Mouse (Mus musculus): ENCODE measurements around the gene Slc16a1. TPM values are rescaled to one million over a fixed set of nuclear protein-coding genes. Genes with fewer than 3 reads are reported as not detected.

Gene Slc16a1
- polyA plus RNA-seq, 1 experiment, result not detected

DNA sequence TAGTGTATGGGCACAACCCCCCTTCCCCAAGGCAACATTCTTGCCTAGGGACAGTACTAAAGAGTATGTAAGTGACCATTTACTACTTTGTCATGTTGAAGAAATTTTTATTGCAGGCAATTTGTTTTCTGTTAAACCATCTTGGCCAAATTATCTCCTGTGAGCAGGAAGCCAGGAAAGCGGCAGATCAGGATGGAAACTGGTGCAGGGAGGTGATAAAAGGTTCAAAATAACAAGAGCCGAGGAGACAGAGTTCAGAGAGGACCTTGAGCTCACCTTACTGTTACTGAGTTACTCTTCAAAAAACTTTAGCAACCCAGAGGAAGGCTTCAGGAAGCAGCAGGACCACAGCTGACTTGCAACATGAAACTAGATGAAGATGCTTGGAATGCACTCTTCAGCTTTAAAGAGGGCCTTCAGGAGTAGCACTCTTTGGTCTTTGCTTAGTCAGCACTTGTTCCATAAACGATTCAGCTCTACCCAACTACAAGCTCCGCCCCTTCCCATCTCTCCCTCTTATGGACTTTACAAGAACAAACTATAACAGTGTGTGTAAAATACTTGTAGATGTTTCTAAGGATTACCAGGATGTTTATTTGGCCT is 5.8 kb upstream of the Slc16a1 start:
- no peak for TF ChIP-seq CTCF (IDR thresholded peaks at IDR 0.05; ENCODE audit: insufficient read depth, low read depth, low read length)
- TF ChIP-seq POLR2A (IDR thresholded peaks at IDR 0.05; ENCODE audit: insufficient read depth, low read depth, low read length), result no peak
- 88% methylated on average over 4 of the region's 4 CpGs for WGBS
- Histone ChIP-seq H3K4me1 (ENCODE audit: control insufficient read depth, insufficient read depth, low read length) (peaks cover 6% of the 10 kb centered on the region; the same call in 1 of the 2 replicates), H3K27ac (ENCODE audit: insufficient read depth, low read depth, low read length) (no peak overlapping the region), H3K4me3 (ENCODE audit: insufficient read depth, low read depth, low read length) (no peak overlapping the region)

DNA sequence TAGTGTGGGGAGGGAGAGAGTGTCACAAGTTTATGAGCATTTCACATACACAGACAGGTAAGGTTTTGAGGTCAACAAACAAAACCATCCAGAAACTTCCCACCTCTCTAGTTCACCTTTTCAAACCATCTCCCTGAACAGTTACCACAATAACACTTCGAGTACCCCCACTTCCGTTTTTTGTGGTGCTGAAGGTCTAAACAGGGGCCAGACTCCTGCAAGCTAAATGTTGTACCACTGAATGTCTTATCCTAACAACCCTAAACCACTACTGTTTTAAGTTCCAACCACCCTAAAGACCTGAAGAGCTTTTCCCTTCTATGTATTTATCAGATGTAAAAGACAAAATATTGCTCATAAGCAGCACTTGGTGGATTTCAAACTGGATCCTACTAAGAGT is 2.0 kb upstream of the Slc16a1 start:
- Histone ChIP-seq H3K27ac (ENCODE audit: insufficient read depth, low read depth, low read length) (no peak overlapping the region), H3K4me1 (ENCODE audit: control insufficient read depth, insufficient read depth, low read length) (peaks cover 6% of the 10 kb centered on the region; the same call in 1 of the 2 replicates), H3K4me3 (ENCODE audit: insufficient read depth, low read depth, low read length) (no peak overlapping the region)
- 95% methylated on average over 2 of the region's 2 CpGs for WGBS
- no peak for TF ChIP-seq POLR2A (IDR thresholded peaks at IDR 0.05; ENCODE audit: insufficient read depth, low read depth, low read length)
- no peak for TF ChIP-seq CTCF (IDR thresholded peaks at IDR 0.05; ENCODE audit: insufficient read depth, low read depth, low read length)

DNA sequence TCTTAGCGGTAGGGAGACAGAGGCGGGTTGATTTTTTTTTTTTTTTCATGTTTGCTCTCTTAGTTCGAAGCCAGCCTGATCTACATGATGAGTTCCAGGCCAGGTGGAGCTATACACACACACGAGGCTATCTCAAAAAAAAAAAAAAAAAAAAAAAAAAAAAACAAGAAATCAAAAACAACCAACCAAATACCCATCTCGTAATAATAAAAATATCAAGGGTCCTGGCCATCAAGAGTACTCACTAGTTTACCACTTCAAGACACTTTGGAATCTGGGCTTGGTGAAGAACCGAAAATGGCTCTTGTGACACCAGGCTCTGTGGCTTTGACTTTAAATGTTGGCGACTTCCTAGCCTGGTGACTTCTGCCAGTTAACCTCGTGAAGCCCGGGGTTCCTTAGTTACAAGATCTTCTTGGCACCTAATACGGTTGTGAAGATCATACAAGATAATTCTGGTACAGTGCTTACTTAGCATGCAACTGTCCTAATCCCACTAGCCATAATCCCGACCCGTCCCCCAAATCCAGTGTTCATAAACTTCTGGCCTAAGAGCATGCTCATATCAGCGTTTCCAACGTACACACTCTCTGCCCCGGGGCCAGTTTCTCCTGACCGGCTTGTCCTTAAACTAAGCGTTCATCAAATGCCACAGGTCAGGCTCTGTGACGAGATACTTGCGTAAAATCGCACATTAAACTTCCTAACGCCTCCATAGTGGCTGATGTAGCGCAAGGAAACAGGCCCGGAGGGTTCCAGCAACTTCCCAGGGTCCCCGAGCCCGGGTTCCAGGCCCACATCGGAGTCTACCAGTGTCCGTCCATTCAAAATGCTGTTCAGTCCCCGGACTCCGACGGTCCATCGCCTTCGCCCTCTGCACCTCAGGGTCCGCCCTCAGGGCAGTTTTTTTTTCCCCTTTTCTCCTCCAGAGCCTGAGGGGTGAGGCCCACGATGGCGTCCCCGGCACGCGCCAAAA is 753 bp upstream of the Slc16a1 start:
- peaks cover 6% of the 10 kb centered on the region; the same call in 1 of the 2 replicates for H3K4me1 ChIP-seq (ENCODE audit: control insufficient read depth, insufficient read depth, low read length)
- peak overlapping the region; percentile 61 for H3K27ac ChIP-seq (ENCODE audit: insufficient read depth, low read depth, low read length)
- 15% methylated on average over 38 of the region's 38 CpGs for WGBS
- TF ChIP-seq CTCF (IDR thresholded peaks at IDR 0.05; ENCODE audit: insufficient read depth, low read depth, low read length), result peak; percentile 16; the same call in 1 of the 2 replicates
- no peak for TF ChIP-seq POLR2A (IDR thresholded peaks at IDR 0.05; ENCODE audit: insufficient read depth, low read depth, low read length)
- H3K4me3 ChIP-seq (ENCODE audit: insufficient read depth, low read depth, low read length), result peak overlapping the region; percentile 83

DNA sequence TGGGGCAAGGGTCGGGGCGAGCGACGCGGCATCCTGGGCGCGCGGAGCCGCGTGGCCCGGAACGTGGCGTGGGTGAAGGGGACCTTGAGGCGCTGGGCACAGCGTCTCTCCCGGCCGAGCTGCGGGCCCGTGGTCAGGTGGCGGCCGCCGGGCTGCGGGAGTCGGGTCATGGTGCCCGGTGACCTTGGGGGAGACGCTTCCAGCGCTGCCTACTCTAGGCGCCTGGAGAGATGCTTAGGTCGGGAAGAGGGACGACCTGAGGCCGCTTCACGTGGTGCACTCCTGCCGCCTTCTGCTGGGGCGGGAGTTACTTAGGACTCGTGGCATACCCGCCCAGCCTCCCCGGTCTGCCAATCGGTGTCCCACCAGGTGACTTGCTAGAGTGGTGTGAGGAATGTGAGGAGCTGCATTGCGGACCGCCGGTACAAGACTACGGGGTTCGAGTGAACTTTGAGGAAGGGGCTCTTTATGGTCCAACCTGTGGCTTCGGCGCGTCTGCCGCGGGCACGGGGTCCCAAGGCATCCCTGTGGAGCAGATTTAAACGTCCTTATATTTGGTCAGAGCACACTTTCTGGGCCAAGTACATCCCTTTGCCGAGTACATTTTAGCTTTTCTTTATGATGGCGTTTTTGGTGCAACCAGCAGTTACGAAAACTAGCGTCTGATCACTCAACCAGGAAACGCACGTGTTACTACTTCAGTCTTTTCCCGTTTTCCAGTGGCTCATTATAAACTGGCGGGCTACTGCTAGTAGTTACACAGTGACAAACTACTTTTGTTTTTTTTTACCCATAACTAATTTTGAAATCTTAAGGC is 672 bp downstream of the Slc16a1 start:
- peak overlapping the region; percentile 31 for H3K27ac ChIP-seq (ENCODE audit: insufficient read depth, low read depth, low read length)
- WGBS, result under 1% methylated on average over 58 of the region's 58 CpGs
- peaks cover 6% of the 10 kb centered on the region; the same call in 1 of the 2 replicates for H3K4me1 ChIP-seq (ENCODE audit: control insufficient read depth, insufficient read depth, low read length)
- peak overlapping the region; percentile 83 for H3K4me3 ChIP-seq (ENCODE audit: insufficient read depth, low read depth, low read length)
- TF ChIP-seq POLR2A (IDR thresholded peaks at IDR 0.05; ENCODE audit: insufficient read depth, low read depth, low read length), result no peak
- TF ChIP-seq CTCF (IDR thresholded peaks at IDR 0.05; ENCODE audit: insufficient read depth, low read depth, low read length), result no peak

DNA sequence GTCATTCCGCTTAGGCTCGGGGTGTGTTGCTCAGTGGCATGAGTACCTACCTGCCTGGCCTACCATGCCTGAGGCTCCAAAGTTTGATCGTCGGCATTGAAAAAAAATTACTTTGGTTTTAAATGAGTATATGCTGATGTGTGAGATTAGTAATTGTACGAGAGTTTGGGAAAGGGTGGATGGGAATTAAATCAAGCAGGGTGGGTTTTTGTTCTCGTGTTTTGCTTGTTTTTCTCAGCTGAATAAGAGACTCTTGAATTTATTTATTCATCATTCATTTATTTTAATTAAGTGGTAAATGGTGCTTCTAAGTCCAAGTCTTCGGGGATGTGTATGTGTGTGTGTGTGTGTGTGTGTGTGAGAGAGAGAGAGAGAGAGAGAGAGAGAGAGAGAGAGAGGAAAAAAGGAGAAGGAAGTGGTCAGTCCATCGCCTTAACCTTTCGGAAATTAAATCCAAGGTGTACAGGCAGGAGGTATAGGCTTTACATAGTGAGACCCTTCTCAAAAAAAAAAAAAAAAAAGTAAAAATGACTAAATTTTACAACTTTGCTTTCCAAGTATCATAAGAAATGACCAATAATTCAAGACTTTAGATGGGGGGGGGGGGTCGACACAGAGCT is 1.4 kb downstream of the Slc16a1 start:
- TF ChIP-seq CTCF (IDR thresholded peaks at IDR 0.05; ENCODE audit: insufficient read depth, low read depth, low read length), result no peak
- TF ChIP-seq POLR2A (IDR thresholded peaks at IDR 0.05; ENCODE audit: insufficient read depth, low read depth, low read length), result no peak
- 43% methylated on average over 10 of the region's 10 CpGs for WGBS
- H3K4me3 ChIP-seq (ENCODE audit: insufficient read depth, low read depth, low read length), result no peak overlapping the region
- peaks cover 6% of the 10 kb centered on the region; the same call in 1 of the 2 replicates for H3K4me1 ChIP-seq (ENCODE audit: control insufficient read depth, insufficient read depth, low read length)
- no peak overlapping the region for H3K27ac ChIP-seq (ENCODE audit: insufficient read depth, low read depth, low read length)

DNA sequence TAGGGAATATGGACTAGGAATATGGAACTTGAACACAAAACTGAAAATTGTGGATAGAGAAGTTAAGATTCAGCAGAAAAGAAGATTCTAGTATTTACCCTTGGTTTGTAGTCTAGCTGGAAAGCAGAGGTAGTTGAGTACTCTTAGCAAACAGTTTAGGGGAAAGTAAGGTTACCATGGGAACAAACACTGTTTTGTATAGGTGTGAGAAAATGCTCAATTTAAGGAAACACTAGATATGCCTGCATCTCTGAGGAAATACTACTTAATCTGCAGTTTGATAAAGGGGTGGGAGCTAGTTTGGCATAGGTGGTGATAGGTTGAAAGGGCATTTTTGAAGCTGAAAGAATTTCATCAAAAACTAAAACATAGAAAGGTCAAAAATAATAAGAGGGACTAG is 2.4 kb downstream of the Slc16a1 start:
- Histone ChIP-seq H3K4me3 (ENCODE audit: insufficient read depth, low read depth, low read length) (no peak overlapping the region), H3K4me1 (ENCODE audit: control insufficient read depth, insufficient read depth, low read length) (peaks cover 6% of the 10 kb centered on the region; the same call in 1 of the 2 replicates), H3K27ac (ENCODE audit: insufficient read depth, low read depth, low read length) (no peak overlapping the region)
- TF ChIP-seq CTCF (IDR thresholded peaks at IDR 0.05; ENCODE audit: insufficient read depth, low read depth, low read length) (no peak), POLR2A (IDR thresholded peaks at IDR 0.05; ENCODE audit: insufficient read depth, low read depth, low read length) (no peak)

DNA sequence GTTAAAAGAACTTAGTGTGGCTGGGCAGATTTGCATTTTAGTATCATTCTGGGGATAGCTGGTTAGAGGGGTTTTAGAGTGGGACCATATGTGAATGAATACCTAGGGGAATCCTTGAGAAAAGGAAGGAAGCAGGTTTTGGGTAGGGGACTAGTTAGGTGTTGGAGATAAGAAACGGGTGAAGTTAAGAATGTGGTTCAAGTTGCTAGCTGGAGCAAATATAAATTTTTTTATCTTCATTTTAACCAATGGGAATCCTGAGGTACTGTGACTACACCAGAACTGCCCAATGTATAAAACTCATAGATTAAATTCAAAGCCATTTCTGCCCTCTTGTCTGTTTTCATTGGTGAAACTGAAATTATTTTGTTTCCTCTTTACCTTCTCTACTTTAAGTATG is 2.8 kb downstream of the Slc16a1 start:
- Histone ChIP-seq H3K27ac (ENCODE audit: insufficient read depth, low read depth, low read length) (no peak overlapping the region), H3K4me3 (ENCODE audit: insufficient read depth, low read depth, low read length) (no peak overlapping the region)
- 86% methylated on average over 1 of the region's 1 CpGs for WGBS

DNA sequence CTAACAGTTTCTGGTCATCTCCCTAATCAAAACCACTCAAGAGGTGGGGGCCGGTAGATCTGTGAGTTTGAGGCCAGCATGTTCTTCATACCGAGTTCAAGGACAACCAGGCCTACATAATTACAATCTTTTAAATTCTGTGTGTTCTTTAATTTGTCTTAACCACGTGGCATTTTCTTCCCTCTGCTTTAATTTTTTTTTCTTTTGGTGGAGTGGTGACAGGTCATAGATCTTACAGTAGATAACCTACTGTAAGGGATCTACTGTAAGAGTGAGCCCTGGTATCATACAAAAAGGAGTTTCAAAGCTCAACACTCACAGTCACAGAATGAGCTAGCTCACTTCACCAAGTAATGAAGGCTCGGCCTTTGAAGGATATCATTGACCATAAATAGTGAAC is 4.6 kb downstream of the Slc16a1 start:
- WGBS, result 82% methylated on average over 4 of the region's 4 CpGs
- H3K4me3 ChIP-seq (ENCODE audit: insufficient read depth, low read depth, low read length), result no peak overlapping the region
- H3K4me1 ChIP-seq (ENCODE audit: control insufficient read depth, insufficient read depth, low read length), result peaks cover 2% of the 10 kb centered on the region; the same call in 1 of the 2 replicates
- no peak overlapping the region for H3K27ac ChIP-seq (ENCODE audit: insufficient read depth, low read depth, low read length)
- no peak for TF ChIP-seq CTCF (IDR thresholded peaks at IDR 0.05; ENCODE audit: insufficient read depth, low read depth, low read length)
- no peak for TF ChIP-seq POLR2A (IDR thresholded peaks at IDR 0.05; ENCODE audit: insufficient read depth, low read depth, low read length)

More for the DNA sequence above, 2.8 kb downstream of the Slc16a1 start:
- TF ChIP-seq POLR2A (IDR thresholded peaks at IDR 0.05; ENCODE audit: insufficient read depth, low read depth, low read length) (no peak), CTCF (IDR thresholded peaks at IDR 0.05; ENCODE audit: insufficient read depth, low read depth, low read length) (no peak)
- H3K4me1 ChIP-seq (ENCODE audit: control insufficient read depth, insufficient read depth, low read length), result peaks cover 6% of the 10 kb centered on the region; the same call in 1 of the 2 replicates

Measured in olfactory bulb, adult 2 months (tissue).